Mouse (Mus musculus) kidney, embryonic 14.5 days (tissue): Measurements from ENCODE around the gene Gm21188. TPM values are rescaled to one million over a fixed set of nuclear protein-coding genes. Genes with fewer than 3 reads are reported as not detected.
"Not testable (repeated sequence)": the region's sequence is repeated elsewhere in the genome, so short reads cannot be mapped to it uniquely, and the experiment has no call there.

ENCODE experiments used
- ATAC-seq: fragments of 200-750 bp; cut with Nextera tagmentation; 2 replicates; pipeline ENCODE4 v1.8.0; 2017; ENCODE audit warnings: moderate number of reproducible peaks, mild to moderate bottlenecking, moderate TSS enrichment, moderate library complexity; ENCODE audit not compliant: low FRiP score, low TSS enrichment
- H3K27ac ChIP-seq: fragments of 300-500 bp; sonication (generic); 2 replicates; pipeline ENCODE4 v1.5.1; 2014; ENCODE audit warnings: low read depth, mild to moderate bottlenecking, low read length, moderate library complexity, mixed read lengths
- H3K27me3 ChIP-seq: fragments of 300-500 bp; sonication (generic); 2 replicates; pipeline ENCODE4 v1.6.1; 2014; ENCODE audit warnings: mild to moderate bottlenecking, low read length; ENCODE audit not compliant: control insufficient read depth, insufficient read depth
- H3K36me3 ChIP-seq: fragments of 300-500 bp; sonication (generic); 2 replicates; pipeline ENCODE4 v1.6.1; 2014; ENCODE audit warnings: low read length, mixed read lengths; ENCODE audit not compliant: control insufficient read depth, insufficient read depth
- H3K4me1 ChIP-seq: fragments of 300-500 bp; sonication (generic); 2 replicates; pipeline ENCODE4 v1.6.1; 2014; ENCODE audit warnings: low read length, mixed read lengths; ENCODE audit not compliant: control insufficient read depth, insufficient read depth
- H3K4me2 ChIP-seq: fragments of 300-500 bp; sonication (generic); replicated peaks from 2 replicates; pipeline ENCODE4 v1.6.1; 2014; ENCODE audit warnings: low read depth, mild to moderate bottlenecking, low read length
- H3K4me3 ChIP-seq: fragments of 300-500 bp; sonication (generic); 2 replicates; pipeline ENCODE4 v1.5.1; 2014; ENCODE audit warnings: mild to moderate bottlenecking, low read length
- H3K9ac ChIP-seq: fragments of 300-500 bp; sonication (generic); 2 replicates; pipeline ENCODE4 v1.6.1; 2014; ENCODE audit warnings: low read depth, mild to moderate bottlenecking, low read length, moderate library complexity
- H3K9me3 ChIP-seq: fragments of 300-500 bp; sonication (generic); 2 replicates; pipeline ENCODE4 v1.6.1; 2016; ENCODE audit warnings: low read length; ENCODE audit not compliant: control insufficient read depth
- WGBS: fragments of 180-500 bp; shearing (Covaris S2); extraction: QIAGEN DNeasy Blood & Tissue Kit; methylation state at CpG from one replicate; pipeline ENCODE4 v1.1.7; 2014; 5-methylcytosine and 5-hydroxymethylcytosine counted together
- polyA plus RNA-seq: library from polyadenylated mRNA; unstranded; fragments of >200 nt; fragmentation: Nextera tagmentation; extraction: Ambion mirVana; gene quantifications from 2 replicates; pipeline ENCODE4 v1.2.1, GENCODE M21; 2014

Gene Gm21188
- polyA plus RNA-seq, 1 experiment from 2014 or later, result not detected

DNA sequence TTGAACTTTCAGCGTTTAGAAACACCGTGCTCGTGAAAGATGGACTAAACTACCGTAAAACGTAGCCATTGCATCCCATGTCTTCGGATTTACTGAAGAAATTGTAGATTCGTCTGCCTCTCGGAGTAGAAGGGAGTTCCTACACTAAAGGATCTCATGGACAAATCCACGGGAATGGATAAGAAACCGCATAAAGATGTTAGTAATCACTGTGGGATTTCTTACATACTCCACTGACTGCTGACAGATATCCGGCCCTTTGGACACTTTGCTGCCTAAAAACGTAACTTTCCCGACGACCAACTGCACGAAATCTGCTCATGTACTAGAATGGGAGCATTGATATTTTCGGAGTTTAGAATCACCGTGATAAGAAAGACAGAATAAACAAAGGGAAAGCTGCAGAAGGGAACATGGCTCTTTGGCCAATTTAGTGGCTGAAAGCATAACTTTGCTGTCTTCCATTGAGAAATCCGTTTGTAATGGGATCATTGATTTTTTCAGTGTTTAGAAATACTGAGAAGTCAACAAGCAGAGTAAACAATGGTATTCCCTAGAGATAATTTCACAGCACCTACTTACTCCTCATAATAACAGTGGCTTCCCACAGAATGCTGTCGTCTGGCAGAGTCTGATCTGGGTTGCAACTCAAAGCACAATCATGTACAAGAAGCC, 18.3 kb downstream of the Gm21188 start:
- H3K9me3 ChIP-seq, H3K4me2 ChIP-seq, H3K27me3 ChIP-seq, H3K4me1 ChIP-seq, H3K9ac ChIP-seq, ATAC-seq, H3K36me3 ChIP-seq, H3K4me3 ChIP-seq, H3K27ac ChIP-seq: not testable (repeated sequence)
- under 1% methylated on average over 17 of the region's 19 CpGs for WGBS

- not testable (repeated sequence) for ATAC-seq, H3K4me3 ChIP-seq, H3K27me3 ChIP-seq, H3K4me2 ChIP-seq, H3K4me1 ChIP-seq, H3K36me3 ChIP-seq, H3K27ac ChIP-seq, H3K9me3 ChIP-seq, H3K9ac ChIP-seq
- WGBS, result under 1% methylated on average over 11 of the region's 16 CpGs
Observed at GRCm38 (mm10) chr13:120031676-120032075, 20.3 kb downstream of the Gm21188 start.

- H3K4me2 ChIP-seq, H3K36me3 ChIP-seq, H3K4me1 ChIP-seq, H3K9me3 ChIP-seq, H3K27me3 ChIP-seq, H3K27ac ChIP-seq, H3K4me3 ChIP-seq, H3K9ac ChIP-seq, ATAC-seq: not testable (repeated sequence)
- WGBS, result 2% methylated on average over 10 of the region's 11 CpGs
Observed at GRCm38 (mm10) chr13:120027368-120027767, 24.6 kb downstream of the Gm21188 start.

DNA sequence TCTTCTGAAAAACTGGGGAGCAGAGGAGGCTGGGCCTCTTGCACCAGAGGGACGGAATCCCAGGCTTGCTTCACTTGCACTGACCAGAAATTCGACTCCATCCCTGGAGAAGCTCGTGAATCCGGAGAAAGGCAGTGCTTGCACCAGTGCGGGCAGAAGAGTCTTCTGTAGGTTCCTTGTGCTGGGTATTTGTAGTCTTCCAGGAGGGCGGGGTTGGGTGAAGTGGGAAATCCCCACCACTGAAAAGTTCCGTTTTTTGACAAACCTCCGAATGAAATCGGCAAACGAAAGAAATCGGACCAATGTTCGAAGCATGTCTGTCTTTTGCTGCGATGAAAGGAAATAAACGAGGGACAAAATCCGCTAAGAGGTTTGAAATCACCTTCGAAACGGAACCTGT, 25.1 kb downstream of the Gm21188 start, which contains the start of gene Gm36079:
Gene Gm36079, minus strand, starts transcription at position 101 of the 400 bp plus-strand sequence.
- whole genome bisulfite sequencing, result 0% methylated on average over 3 of the region's 17 CpGs
- not testable (repeated sequence) for ATAC-seq, H3K9ac ChIP-seq, H3K36me3 ChIP-seq, H3K27me3 ChIP-seq, H3K27ac ChIP-seq, H3K9me3 ChIP-seq, H3K4me3 ChIP-seq, H3K4me2 ChIP-seq, H3K4me1 ChIP-seq

- peak; percentile 84; the same call in 1 of the 2 replicates for ATAC-seq
- not testable (repeated sequence) for H3K4me1 ChIP-seq
- WGBS, result 0% methylated on average over 3 of the region's 13 CpGs
Observed at GRCm38 (mm10) chr13:120026373-120026772, 25.6 kb downstream of the Gm21188 start.

GRCm38 (mm10) chr13:120025576-120025975, 26.4 kb downstream of the Gm21188 start:
- H3K4me3 ChIP-seq, H3K27ac ChIP-seq, H3K9me3 ChIP-seq, ATAC-seq, H3K4me2 ChIP-seq, H3K36me3 ChIP-seq, H3K27me3 ChIP-seq, H3K4me1 ChIP-seq, H3K9ac ChIP-seq: not testable (repeated sequence)
- 9% methylated on average over 4 of the region's 4 CpGs for WGBS

More at GRCm38 (mm10) chr13:120026373-120026772, 25.6 kb downstream of the Gm21188 start:
- H3K4me3 ChIP-seq, H3K9me3 ChIP-seq, H3K36me3 ChIP-seq, H3K27ac ChIP-seq, H3K9ac ChIP-seq, H3K27me3 ChIP-seq, H3K4me2 ChIP-seq: not testable (repeated sequence)

- H3K27ac ChIP-seq, H3K36me3 ChIP-seq, ATAC-seq, H3K4me3 ChIP-seq, H3K4me1 ChIP-seq, H3K9ac ChIP-seq, H3K27me3 ChIP-seq, H3K4me2 ChIP-seq, H3K9me3 ChIP-seq: not testable (repeated sequence)
- under 1% methylated on average over 20 of the region's 21 CpGs for WGBS
Observed at GRCm38 (mm10) chr13:120025004-120025403, 27.0 kb downstream of the Gm21188 start.

- not testable (repeated sequence) for H3K27ac ChIP-seq, ATAC-seq, H3K9me3 ChIP-seq
Observed at GRCm38 (mm10) chr13:120024581-120024980, 27.4 kb downstream of the Gm21188 start.

DNA sequence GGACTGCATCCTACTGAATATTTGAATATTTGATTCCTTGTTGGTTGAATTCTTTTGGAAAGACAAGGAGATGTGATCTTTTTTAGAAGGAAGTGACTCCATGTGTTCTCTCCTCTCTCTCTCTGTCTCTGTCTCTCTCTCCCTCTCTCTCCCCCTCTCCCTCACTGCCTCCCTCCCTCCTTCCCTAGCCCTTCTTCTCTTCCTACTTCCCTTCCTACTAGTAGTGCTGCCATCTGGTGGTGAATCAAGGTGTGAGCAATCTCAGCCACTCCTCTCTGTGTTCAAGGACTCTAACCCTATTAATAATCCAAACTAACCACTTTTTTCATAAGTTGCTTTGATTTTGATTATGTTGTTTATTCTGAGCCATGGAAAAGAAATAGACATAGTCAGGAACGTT, 30.5 kb downstream of the Gm21188 start:
- H3K36me3 ChIP-seq, H3K9me3 ChIP-seq, H3K27ac ChIP-seq, H3K4me2 ChIP-seq, H3K9ac ChIP-seq, H3K4me3 ChIP-seq, H3K4me1 ChIP-seq, H3K27me3 ChIP-seq: not testable (repeated sequence)
- no CpG with 5 or more reads among the region's 1 CpGs for WGBS
- 0 out of 2 replicates have a peak, but pooled peaks have one; percentile 28 for ATAC-seq

More at GRCm38 (mm10) chr13:120024581-120024980, 27.4 kb downstream of the Gm21188 start:
- H3K27me3 ChIP-seq, H3K36me3 ChIP-seq, H3K4me1 ChIP-seq, H3K9ac ChIP-seq, H3K4me2 ChIP-seq, H3K4me3 ChIP-seq: not testable (repeated sequence)
- 7% methylated on average over 9 of the region's 9 CpGs for WGBS
